Mouse (Mus musculus) liver, embryonic 16.5 days (tissue): Measurements from ENCODE around the gene Smarcd1. TPM values are rescaled to one million over a fixed set of nuclear protein-coding genes. Genes with fewer than 3 reads are reported as not detected.

Experiments used
- ATAC-seq: fragments of 200-750 bp; cut with Nextera tagmentation; 2 replicates; pipeline ENCODE4 v1.8.0; 2017; ENCODE audit warnings: low read depth, mild to moderate bottlenecking, moderate number of reproducible peaks, moderate library complexity
- H3K27ac ChIP-seq: fragments of 300-500 bp; sonication (generic); 2 replicates; pipeline ENCODE4 v1.5.1; 2014; ENCODE audit warnings: mild to moderate bottlenecking, low read length
- H3K27me3 ChIP-seq: fragments of 300-500 bp; sonication (generic); 2 replicates; pipeline ENCODE4 v1.6.1; 2014; ENCODE audit warnings: low read depth, low read length, mixed read lengths; ENCODE audit not compliant: control insufficient read depth, insufficient read depth
- H3K36me3 ChIP-seq: fragments of 300-500 bp; sonication (generic); 2 replicates; pipeline ENCODE4 v1.6.1; 2014; ENCODE audit warnings: mild to moderate bottlenecking; ENCODE audit not compliant: control insufficient read depth, insufficient read depth
- H3K4me1 ChIP-seq: fragments of 300-500 bp; sonication (generic); 2 replicates; pipeline ENCODE4 v1.6.1; 2014; ENCODE audit warnings: low read depth, low read length, mixed read lengths; ENCODE audit not compliant: control insufficient read depth
- H3K4me2 ChIP-seq: fragments of 300-500 bp; sonication (generic); 2 replicates; pipeline ENCODE4 v1.6.1; 2014; ENCODE audit warnings: low read depth, low read length, mixed read lengths
- H3K4me3 ChIP-seq: fragments of 300-500 bp; sonication (generic); 2 replicates; pipeline ENCODE4 v1.5.1; 2014; ENCODE audit warnings: low read depth, mild to moderate bottlenecking, low read length
- H3K9ac ChIP-seq: fragments of 300-500 bp; sonication (generic); 2 replicates; pipeline ENCODE4 v1.6.1; 2014; ENCODE audit warnings: low read depth, low read length
- H3K9me3 ChIP-seq: fragments of 300-500 bp; sonication (generic); replicated peaks from 2 replicates; pipeline ENCODE4 v1.6.1; 2016; ENCODE audit warnings: low read length; ENCODE audit not compliant: control insufficient read depth
- WGBS: fragments of 180-500 bp; shearing (Covaris S2); extraction: QIAGEN DNeasy Blood & Tissue Kit; methylation state at CpG from one replicate; pipeline ENCODE4 v1.1.7; 2014; ENCODE audit not compliant: insufficient replicate concordance; 5-methylcytosine and 5-hydroxymethylcytosine counted together
- polyA plus RNA-seq: library from polyadenylated mRNA; unstranded; fragments of >200 nt; fragmentation: Nextera tagmentation; extraction: Ambion mirVana; gene quantifications from 2 replicates; pipeline ENCODE4 v1.2.1, GENCODE M21; 2015

The Smarcd1 gene
- 4.0 and 4.5 TPM in 2 replicates for polyA plus RNA-seq

DNA sequence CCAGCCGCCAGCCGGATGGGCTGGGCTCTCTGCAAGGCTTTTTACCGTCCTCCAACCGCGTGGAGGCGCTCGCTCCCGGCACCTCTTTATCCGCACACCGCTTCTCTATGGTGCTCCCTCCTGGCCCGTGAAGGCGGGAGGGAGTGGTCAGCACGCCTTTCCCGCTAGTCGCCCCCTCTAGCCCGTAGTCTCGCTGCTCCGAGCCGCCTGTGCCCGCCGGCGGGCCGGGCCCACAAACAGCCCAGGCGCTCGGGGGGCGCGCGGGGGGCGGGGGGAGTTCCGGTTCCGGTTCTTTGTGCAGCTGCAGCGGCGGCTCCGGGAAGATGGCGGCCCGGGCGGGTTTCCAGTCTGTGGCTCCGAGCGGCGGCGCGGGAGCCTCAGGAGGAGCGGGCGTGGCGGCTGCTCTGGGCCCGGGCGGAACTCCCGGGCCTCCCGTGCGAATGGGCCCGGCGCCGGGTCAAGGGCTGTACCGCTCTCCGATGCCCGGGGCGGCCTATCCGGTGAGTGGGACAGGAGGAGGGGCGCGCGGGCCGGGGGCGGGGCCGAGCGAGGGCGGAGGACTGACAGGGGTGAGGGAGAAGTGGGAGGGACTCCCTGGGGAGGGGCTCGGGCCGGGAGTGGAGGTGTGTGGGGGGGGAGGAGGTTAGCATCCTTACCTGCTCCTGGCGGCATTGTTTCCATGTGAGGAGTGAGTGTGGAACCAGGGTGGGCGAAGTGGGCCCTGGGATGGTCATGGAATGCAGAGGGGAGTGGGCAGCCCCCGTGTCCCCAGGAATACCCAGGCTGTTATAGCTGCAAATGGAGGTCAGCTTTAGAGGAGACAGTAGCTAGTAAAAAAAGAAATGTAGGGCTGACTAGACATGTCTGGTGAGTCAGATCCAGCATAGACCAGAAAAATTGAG lies at the start of gene Smarcd1:
Smarcd1 (plus strand) TSS at position 131 of the 902 bp plus-strand sequence.
- peak; percentile 90 for ATAC-seq
- WGBS = under 1% methylated on average over 58 of the region's 71 CpGs

DNA sequence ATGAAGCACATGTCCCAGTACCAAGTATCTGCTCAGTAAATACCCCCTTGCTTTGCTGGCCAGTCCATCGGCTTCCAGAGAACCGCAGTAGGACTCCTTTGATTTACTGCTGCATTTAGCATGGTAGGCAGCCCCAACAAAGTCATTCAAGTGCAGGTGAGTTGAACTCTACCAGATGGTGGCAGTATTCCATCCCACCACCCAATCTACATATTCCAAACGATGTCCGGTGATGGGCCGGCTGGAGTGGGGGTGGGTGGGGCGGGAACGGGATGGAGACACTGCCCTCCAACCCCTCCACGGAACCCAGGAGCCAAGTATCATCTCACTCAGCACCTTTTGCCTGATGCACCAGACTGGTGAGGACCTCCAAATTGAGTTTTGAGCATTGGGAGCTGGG lies 48.6 kb upstream of the Smarcd1 start:
- H3K4me3 ChIP-seq = no peak overlapping the region
- H3K4me2 ChIP-seq = peak overlapping the region; percentile 32; the same call in 1 of the 2 replicates
- no peaks in the 10 kb centered on the region for H3K36me3 ChIP-seq
- peaks cover 44% of the 10 kb centered on the region for H3K27me3 ChIP-seq
- H3K27ac ChIP-seq = no peak overlapping the region
- ATAC-seq = no peak
- H3K9ac ChIP-seq = no peak overlapping the region
- peaks cover 34% of the 10 kb centered on the region for H3K4me1 ChIP-seq
- H3K9me3 ChIP-seq = no peaks in the 10 kb centered on the region
- 8% methylated on average over 8 of the region's 8 CpGs for WGBS

More for the DNA sequence above, at the start of gene Smarcd1:
- peak within 1 kb of the TSS; percentile 67 for H3K4me2 ChIP-seq
- peaks cover under 1% of the 10 kb centered on the region; the same call in 1 of the 2 replicates for H3K36me3 ChIP-seq
- H3K9me3 ChIP-seq = no peaks in the 10 kb centered on the region
- H3K9ac ChIP-seq = peak within 1 kb of the TSS; percentile 93
- H3K4me1 ChIP-seq = peaks cover 31% of the 10 kb centered on the region
- peak within 1 kb of the TSS; percentile 94 for H3K27ac ChIP-seq
- H3K4me3 ChIP-seq = peak within 1 kb of the TSS; percentile 92
- H3K27me3 ChIP-seq = no peaks in the 10 kb centered on the region

DNA sequence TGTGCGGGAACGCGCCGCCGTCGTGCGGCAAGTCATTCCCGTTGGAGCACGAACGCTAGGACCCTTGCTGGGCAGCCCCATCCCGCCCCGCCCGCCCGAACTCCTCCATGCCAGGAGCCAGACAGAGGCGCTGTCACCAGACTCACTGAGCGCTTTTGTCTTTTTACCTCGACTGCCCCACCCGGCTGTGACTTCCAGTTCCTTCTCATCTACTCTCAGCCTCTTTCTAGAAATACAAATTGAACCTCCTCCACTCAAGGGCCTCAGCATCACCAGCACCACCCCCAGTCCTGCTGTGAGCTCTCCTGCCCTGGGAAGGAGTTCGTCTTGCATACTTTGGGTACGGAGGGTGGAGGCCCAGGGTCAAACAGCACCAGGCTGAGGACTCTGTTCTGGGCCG lies 48.1 kb upstream of the Smarcd1 start:
- no peak overlapping the region for H3K27ac ChIP-seq
- no peak overlapping the region for H3K9ac ChIP-seq
- peaks cover 44% of the 10 kb centered on the region for H3K27me3 ChIP-seq
- ATAC-seq = no peak
- WGBS = 12% methylated on average over 21 of the region's 21 CpGs
- H3K9me3 ChIP-seq = no peaks in the 10 kb centered on the region
- H3K4me3 ChIP-seq = no peak overlapping the region
- no peaks in the 10 kb centered on the region for H3K36me3 ChIP-seq
- H3K4me2 ChIP-seq = peak overlapping the region; percentile 32; the same call in 1 of the 2 replicates
- H3K4me1 ChIP-seq = peaks cover 29% of the 10 kb centered on the region

DNA sequence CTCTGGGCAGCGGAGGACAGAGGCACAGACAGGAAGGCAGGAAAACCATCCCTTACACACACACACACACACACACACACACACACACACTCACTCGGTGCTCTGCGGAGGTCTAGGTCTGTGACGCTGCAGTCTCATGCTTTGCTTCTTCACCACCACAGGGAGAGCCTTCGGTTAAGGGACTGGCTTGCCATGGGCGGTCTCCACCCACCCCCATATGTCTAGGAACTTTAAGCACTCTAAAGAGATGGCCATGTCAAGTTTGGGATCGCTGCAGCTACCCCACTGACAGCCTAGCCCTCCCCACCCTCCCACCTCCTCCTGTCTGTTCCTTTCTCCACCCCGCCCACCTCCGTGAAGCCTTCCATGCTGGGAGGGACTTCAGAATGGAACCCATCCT lies 46.0 kb upstream of the Smarcd1 start:
- no peak for ATAC-seq
- H3K27me3 ChIP-seq = peaks cover 46% of the 10 kb centered on the region
- H3K9ac ChIP-seq = no peak overlapping the region
- WGBS = 35% methylated on average over 9 of the region's 9 CpGs
- H3K27ac ChIP-seq = no peak overlapping the region
- no peaks in the 10 kb centered on the region for H3K9me3 ChIP-seq
- no peaks in the 10 kb centered on the region for H3K36me3 ChIP-seq
- H3K4me1 ChIP-seq = peaks cover 14% of the 10 kb centered on the region
- no peak overlapping the region for H3K4me3 ChIP-seq
- H3K4me2 ChIP-seq = no peak overlapping the region

DNA sequence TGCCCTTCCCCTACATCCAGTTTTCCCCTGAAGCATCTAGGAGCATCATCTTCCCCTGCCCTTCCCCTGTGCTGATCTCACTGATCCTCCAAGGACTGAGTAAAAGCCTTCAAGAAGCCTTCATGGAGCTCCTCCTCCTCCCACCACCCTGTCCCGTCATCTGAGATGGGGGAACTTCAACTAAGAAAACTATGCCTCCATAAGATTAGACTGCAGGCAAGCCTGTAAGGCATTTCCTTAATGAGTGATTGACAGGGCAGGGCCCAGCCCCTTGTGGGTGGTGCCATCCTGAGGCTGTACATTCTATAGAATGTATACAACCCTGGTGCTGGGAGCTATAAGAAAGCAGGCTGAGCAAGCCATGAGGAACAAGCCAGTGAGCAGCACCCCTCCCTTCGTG lies 43.5 kb upstream of the Smarcd1 start:
- H3K4me1 ChIP-seq = peaks cover 8% of the 10 kb centered on the region
- H3K36me3 ChIP-seq = no peaks in the 10 kb centered on the region
- no peak overlapping the region for H3K27ac ChIP-seq
- no peak for ATAC-seq
- no peak overlapping the region for H3K4me3 ChIP-seq
- peaks cover 55% of the 10 kb centered on the region for H3K27me3 ChIP-seq
- H3K9me3 ChIP-seq = no peaks in the 10 kb centered on the region
- no peak overlapping the region for H3K9ac ChIP-seq
- H3K4me2 ChIP-seq = no peak overlapping the region
- WGBS = 26% methylated on average over 2 of the region's 2 CpGs

DNA sequence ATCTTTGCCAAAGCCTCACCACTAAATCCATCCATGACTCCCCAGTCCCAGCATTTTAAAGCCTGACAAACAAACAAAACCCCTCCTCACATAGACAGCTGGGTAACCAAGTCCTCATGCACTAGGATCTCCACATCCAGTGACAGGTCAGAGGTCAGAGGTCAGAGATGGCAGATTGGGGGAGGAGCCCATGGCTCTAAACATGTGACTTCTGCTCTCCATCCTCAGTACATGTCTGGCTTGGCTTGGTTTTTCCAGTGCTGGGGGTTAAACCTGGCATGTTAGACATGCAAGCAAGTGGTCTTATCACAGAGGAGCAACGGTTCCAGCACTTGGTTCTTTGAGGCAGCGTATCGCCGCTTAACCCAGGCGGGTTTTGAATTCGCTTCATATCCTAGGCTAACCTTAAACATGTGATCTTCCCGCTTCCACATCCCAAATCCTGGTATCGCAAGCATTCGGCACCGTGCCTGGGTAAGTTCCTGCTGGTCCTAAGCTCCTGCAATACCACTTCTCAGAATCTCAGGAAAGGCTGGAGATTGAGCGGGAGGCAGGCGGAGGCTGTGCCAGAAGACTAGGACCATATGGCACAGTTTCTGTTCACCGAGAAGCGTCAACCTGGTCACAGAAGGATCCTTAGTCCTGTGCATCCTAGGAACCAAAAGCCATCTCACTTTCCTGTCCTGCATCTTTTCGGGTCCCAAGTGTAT lies 40.7 kb upstream of the Smarcd1 start:
- no peak overlapping the region for H3K9ac ChIP-seq

DNA sequence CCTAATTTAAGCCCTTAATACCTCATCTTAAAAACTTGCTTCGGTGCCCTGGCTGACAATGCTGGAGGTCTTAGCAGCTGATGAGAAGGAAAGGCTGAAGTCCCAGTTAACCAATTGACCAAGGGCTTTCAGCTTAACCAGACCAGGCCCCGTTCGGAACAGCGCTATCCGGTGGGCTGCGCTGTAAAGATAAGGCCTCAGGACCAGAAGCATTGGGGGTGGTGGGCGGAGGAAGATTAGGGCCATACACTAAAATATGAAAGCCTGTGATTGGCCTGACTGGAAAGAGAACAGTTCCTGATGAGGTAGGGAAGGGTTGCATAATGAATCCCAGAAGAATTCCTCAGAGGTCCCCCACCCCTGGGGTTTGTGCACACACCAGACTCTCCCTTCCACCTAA lies 39.6 kb upstream of the Smarcd1 start:
- WGBS = 13% methylated on average over 7 of the region's 7 CpGs
- ATAC-seq = no peak
- H3K4me1 ChIP-seq = peaks cover 27% of the 10 kb centered on the region
- H3K27ac ChIP-seq = no peak overlapping the region
- H3K4me3 ChIP-seq = no peak overlapping the region
- H3K36me3 ChIP-seq = no peaks in the 10 kb centered on the region
- peaks cover 45% of the 10 kb centered on the region for H3K27me3 ChIP-seq
- H3K4me2 ChIP-seq = no peak overlapping the region
- no peaks in the 10 kb centered on the region; the same call in 1 of the 2 replicates for H3K9me3 ChIP-seq
- no peak overlapping the region for H3K9ac ChIP-seq

More for the DNA sequence above, 40.7 kb upstream of the Smarcd1 start:
- Histone ChIP-seq H3K4me3 (no peak overlapping the region), H3K4me2 (no peak overlapping the region), H3K4me1 (peaks cover 27% of the 10 kb centered on the region), H3K27me3 (peaks cover 42% of the 10 kb centered on the region), H3K27ac (no peak overlapping the region), H3K36me3 (no peaks in the 10 kb centered on the region), H3K9me3 (no peaks in the 10 kb centered on the region)
- WGBS = 81% methylated on average over 15 of the region's 15 CpGs
- no peak for ATAC-seq

DNA sequence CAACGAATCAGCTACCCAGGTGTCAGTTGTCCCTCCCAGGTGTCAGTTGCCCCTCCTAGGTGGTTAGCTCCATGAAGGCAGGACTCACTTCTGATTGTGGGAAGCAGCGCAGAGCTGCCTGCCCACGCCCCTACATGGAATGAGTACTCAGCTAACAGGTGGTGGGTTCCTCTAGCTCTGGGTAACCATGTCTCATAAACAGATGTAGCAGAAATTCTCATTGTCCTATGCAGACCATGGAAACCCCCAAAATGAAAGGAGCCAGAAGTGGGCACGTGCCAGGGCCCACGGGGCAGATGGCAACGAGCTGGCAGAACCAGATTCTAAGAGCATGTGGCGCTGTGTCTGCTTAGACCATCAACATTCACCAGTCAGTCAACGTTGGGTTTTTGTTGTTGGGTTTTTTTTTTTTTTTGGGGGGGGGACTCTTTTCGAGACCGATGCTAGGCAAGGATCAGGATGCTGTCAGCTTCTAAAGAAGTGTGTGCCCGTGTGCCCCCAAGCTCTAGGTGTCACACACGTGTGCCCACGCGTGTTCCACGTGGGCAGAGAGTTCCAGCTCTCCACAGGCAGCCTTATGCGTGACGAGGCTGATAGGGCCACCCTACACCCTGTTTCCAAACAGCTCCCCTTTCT lies 37.8 kb upstream of the Smarcd1 start:
- ATAC-seq = peak; percentile 59
- H3K9me3 ChIP-seq = no peaks in the 10 kb centered on the region; the same call in 1 of the 2 replicates
- H3K9ac ChIP-seq = no peak overlapping the region; the same call in 1 of the 2 replicates
- H3K4me1 ChIP-seq = peaks cover 27% of the 10 kb centered on the region
- H3K27ac ChIP-seq = no peak overlapping the region
- 3% methylated on average over 17 of the region's 17 CpGs for WGBS
- H3K36me3 ChIP-seq = no peaks in the 10 kb centered on the region
- peak overlapping the region; percentile 50 for H3K4me3 ChIP-seq
- peak overlapping the region; percentile 63 for H3K4me2 ChIP-seq
- peaks cover 58% of the 10 kb centered on the region for H3K27me3 ChIP-seq
